Mouse (Mus musculus) layer of hippocampus, adult 18-20 months (tissue): ENCODE data around the gene Esrrb. TPM values are rescaled to one million over a fixed set of nuclear protein-coding genes. Genes with fewer than 3 reads are reported as not detected.

ENCODE experiments used
- DNase-seq, 2 experiments: peaks; one replicate each; pipeline ENCODE4 v3.0.0; 2022; ENCODE audit warnings: low spot score in 2 of 2
- total RNA-seq, 2 experiments: library from RNA; stranded (reverse); gene quantifications; 2 replicates each; pipeline ENCODE4 v1.2.3; 2021

The Esrrb gene
- total RNA-seq, 2 experiments from 2014 or later: 1.2 to 1.3 TPM

DNA sequence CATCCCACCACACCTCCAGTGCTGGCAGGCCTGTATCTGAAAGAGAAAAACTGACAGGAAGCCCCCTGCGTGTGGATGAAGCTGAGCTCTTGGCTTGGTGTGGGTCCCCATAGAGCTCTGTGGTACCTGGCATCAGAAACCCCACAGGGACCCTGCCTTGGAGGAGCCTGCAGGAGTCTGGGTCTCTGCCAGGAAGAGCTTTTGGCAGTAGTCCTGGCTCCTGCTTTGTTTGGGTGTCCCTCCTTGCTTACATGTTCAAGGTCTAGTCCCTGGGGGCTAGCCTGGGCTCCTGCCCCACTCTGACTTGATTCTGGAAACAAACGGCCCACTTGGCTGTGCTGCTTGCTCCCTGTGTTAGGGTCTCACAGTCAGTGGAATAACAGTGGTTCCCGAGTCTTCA lies 130.6 kb downstream of the Esrrb start:
- DNase-seq: no peak

GRCm38 (mm10) chr12:86492822-86493221 lies 131.9 kb downstream of the Esrrb start:
- DNase-seq: peak; percentile 9 to 30

- DNase-seq: no peak
These were observed 136.2 kb downstream of the Esrrb start for GRCm38 (mm10) chr12:86497126-86497525.

DNA sequence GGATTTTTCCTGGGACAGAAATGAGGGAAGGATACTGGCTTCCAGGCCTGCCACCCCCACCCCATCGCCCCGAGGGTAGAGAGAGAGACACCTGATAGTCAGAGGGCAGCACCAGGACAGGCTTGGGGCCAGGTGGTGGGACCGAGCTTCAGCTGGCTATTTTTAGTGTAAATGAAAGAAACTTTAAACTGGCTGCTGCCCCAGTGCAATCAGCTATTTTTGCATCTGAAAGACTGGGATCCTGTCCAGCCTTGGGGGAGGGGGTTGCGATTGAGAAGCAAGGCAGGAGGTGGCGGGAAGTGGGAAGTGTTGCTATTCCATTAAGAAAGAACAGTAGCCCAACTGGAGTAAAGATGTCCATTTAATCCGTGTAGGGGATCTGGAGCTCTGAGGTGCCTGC lies 137.8 kb downstream of the Esrrb start:
- DNase-seq: peak; percentile 25 to 64

- DNase-seq: no peak
These were observed 140.8 kb downstream of the Esrrb start for GRCm38 (mm10) chr12:86501728-86502127.

DNA sequence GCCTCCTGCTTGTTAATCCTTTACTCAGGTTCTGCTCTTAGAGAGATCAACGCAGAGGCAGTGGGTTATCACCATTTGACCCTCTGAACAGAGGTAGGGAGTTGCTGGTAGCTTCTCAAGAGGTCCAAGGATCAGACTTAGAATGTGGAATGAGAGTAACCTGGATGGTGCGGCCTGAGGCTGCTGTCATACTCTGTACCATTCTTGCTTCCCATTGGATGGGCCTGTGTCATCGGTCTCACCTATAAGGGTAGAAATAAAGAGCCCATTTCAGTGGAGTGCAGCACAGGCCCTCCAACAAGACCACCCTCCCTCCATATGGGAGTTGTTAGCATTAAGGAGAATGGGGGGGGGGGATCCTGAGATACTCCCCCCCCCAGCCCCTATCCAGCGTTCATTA lies 143.0 kb downstream of the Esrrb start:
- no peak for DNase-seq

DNA sequence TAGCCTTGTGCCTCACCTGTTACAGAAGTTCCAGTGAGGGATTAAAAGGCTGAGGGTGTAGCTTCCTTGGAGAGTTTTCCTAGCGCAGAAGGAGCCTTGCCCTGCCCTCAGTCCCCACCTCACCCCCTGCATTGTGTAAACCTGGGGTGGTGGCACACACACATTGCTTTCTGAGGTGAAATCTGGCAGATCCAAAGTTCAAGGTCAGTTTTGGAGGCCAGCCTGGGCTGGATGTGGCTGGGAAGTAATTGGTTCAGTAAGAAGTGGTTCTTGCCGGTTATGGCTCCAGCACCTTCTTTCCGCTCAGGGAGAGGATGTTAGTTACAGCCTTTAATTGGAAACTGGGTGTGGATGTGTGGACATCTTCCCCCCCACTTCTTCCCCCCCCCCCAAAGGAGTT lies 143.4 kb downstream of the Esrrb start:
- no peak for DNase-seq

DNA sequence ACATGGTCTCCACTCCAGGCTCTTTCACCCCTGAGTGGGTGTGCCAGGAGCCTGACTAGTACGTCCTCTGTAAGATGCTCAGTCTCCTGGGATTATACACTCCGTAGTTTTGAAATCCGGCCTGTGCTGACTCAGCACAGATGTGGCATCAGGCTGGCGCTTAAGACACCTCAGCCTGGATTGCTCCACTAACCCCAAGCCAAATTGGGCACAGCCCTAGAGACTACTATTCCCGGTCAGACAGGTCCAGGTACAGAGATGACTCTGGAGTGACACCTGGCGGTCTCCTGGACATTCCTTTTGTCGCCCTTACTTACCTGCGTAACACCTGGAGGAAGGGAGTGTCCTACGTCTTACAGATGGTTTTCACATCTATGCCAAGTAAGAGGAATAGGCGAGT lies 146.8 kb downstream of the Esrrb start:
- DNase-seq: no peak

GRCm38 (mm10) chr12:86508313-86508988 lies 147.5 kb downstream of the Esrrb start:
- no peak for DNase-seq

- no peak for DNase-seq
These were observed 148.7 kb downstream of the Esrrb start for GRCm38 (mm10) chr12:86509295-86510279.

DNA sequence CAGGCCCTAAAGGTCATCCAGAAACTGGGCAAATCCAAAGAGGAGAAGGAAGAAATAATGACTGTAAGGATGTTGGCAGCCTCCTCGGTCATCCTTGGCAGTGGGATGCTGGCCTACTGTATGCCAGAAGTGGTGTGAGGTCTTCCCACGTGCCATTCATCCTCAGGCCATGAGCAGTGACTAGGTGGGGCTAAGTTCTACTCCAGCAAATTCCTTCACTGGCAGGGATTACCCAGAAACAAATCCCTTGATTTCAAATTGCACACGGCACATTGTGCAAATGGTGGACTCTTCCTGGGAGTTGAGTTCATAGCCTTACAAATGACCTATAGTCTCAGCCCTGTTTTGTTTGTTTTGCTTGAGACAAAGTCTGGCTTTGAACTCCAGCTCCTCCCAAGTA lies 151.4 kb downstream of the Esrrb start:
- DNase-seq: no peak

- no peak for DNase-seq
These were observed 152.7 kb downstream of the Esrrb start for GRCm38 (mm10) chr12:86513596-86513995.

DNA sequence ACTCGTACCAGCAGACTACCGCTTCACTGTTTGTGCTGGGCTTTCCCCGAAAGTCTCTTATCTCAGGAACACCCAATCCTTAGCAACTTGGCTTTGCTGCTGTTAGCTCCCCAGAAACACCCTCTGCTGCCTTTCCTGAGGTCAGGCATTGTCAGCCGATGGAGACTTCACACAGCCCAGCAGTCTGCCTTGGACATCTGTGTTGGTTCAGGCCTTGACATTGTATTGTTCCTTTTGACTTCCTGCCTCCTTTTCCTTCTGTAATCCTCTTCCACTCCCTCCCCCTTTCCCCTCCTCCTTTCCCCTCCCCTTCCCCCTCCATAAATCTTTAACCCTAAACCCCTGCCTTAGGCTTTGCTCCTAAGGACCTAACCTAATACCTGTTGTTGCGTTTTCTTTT lies 155.7 kb downstream of the Esrrb start:
- DNase-seq: no peak

- DNase-seq: no peak
These were observed 156.8 kb downstream of the Esrrb start for GRCm38 (mm10) chr12:86517721-86518120.

DNA sequence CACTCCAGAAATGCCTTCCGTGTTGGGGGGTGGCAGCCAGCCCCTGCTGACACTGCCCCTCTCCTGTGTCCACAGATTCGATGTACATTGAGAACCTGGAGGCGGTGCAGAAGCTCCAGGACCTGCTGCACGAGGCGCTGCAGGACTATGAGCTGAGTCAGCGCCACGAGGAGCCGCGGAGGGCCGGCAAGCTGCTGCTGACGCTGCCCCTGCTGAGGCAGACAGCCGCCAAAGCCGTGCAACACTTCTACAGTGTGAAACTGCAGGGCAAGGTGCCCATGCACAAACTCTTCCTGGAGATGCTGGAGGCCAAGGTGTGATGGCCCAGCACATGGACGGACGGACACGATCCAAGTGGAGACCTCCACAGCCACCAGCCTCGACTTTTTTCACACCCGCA lies 157.8 kb downstream of the Esrrb start:
- peak; percentile 11 to 24 for DNase-seq

DNA sequence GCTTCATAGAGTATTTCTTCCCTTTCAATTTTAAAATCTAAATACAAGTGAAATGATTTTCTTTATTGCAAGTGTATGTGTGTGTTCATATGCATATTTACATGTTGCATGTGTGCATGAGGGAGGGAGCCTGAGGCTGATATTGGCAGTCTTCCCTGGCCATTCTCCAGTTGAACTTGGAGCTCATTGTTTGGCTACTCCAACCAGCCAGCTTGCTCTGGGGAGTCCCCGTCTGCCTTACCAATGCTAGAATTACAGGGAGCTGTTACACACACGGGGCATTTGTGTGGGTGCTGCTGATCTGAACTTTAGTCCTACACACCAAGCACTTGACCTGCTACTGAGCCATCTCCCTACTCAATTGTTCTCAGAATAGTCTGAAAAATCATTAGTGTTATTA lies 173.4 kb downstream of the Esrrb start:
- no peak for DNase-seq

DNA sequence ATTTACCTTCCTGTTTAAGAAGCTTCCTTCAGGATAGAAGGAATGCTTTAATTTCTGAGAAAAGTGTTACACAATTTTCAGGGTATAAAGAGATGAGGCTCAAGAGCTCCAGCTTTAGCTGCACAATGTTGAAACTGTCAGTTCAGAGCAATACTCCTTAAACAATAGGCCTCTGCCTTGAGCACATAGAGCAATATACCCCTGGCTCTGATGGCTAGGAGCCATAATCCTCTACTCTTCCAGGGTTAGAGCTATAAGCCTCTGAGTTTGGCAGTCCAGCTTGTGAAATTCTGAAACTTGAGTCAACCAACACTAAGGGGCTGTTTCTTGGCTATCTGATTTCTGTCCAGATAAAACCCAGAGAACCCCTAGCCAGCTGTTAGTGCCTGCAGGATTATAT lies 176.9 kb downstream of the Esrrb start:
- no peak for DNase-seq

DNA sequence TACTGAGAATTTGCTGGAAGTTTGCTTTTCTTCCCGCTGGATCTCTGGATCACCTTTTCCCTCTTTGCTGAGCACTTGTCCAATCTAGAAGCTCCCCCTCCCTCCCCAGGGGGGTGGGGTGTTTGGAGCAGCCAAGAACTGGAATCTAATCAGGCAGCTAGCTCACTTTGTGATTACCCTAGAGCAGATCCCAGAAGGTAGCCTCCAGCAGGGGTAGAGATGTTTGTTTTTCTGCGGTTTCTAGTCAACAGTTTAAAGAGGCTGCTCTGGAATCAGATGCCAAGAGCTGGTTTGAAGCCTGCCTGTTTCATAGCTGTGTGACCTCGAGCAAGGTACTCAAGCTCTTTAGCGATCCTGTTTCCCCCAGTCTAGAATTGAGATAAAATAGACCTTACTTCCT lies 177.8 kb downstream of the Esrrb start:
- no peak for DNase-seq

DNA sequence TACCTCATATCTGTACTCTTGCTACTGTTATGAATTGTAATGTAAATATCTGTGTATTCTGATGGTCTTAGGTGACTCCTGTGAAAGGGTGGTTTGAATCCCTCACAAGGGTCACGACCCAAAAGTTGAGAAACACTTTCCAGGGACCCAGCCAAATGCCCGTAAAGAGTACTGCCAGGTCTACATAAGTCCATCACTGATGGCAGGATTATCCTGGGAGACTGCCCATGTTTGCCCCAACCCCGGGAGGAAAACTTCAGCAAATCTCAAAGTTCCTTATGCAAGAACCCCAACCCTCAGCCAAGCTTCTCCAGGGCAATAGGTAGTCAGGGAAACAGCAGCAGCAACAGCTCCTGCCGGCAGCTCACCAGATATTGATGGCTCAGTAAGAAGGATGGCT lies 178.6 kb downstream of the Esrrb start:
- no peak for DNase-seq

DNA sequence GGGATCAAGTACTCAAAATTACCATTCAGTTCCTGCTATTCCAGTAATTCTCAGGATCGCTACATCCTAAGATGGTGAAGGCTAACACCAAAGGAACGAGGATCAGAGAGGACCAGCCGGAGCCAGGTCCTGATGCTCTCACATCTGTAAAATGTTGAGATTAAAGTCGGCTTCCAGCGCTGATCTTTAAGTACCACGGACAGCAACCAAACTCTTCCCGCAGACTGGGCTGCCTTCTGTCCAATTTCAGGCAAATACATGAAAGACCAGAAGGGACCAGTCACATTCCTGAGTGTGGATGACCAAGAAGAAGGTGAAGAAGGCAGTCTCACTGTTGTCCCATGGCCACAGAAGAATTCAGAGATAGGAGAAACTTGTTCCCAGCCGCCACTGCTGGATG lies 186.9 kb downstream of the Esrrb start:
- DNase-seq: no peak

- no peak for DNase-seq
These were observed 192.1 kb downstream of the Esrrb start for GRCm38 (mm10) chr12:86553037-86553436.

DNA sequence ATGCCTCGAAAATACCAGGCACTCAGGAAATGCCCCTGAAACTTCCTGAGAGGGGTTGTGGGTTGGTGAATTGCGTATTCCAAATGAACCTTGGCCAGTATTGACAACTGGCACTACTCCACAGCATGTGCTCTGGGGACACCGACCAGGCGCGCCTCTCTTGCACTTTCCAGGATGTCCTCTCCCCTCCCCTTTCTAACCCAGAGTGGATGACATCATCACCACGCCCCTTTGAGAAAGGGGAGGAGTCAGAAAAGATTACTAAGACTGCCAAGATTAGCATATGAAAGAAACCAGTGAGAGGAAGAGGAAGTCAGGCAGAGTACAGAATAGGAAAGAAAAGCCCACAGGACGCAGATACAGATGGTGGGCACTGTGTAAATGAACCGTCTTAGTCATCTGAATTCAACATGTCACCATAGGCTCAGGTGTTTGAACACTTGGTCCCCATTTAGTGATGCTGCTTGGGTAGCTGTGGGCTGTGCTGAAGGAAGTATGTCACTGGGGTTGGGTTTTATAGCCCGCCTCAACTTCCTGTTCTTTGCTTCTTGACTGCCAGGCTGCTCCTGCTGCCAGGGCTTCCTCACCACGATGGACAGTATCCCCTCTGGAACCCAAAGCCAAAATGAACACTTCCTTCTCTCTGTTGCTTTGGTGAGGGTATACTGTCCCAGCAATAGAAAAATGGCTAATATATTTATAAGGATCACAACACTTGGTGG lies 196.0 kb downstream of the Esrrb start:
- no peak for DNase-seq
